Mouse (Mus musculus) heart, embryonic 11.5 days (tissue): ENCODE results near the gene Isy1. TPM values are rescaled to one million over a fixed set of nuclear protein-coding genes. Genes with fewer than 3 reads are reported as not detected.

ENCODE experiments used
- ATAC-seq: fragments of 200-750 bp; cut with Nextera tagmentation; replicated peaks from 2 replicates; pipeline ENCODE4 v1.8.0; 2017; ENCODE audit warnings: moderate library complexity; ENCODE audit not compliant: insufficient number of reproducible peaks, low FRiP score, low TSS enrichment
- H3K27ac ChIP-seq: fragments of 300-500 bp; sonication (generic); 2 replicates; pipeline ENCODE4 v1.5.1; 2014; ENCODE audit warnings: mild to moderate bottlenecking, low read depth, low read length
- H3K27me3 ChIP-seq: fragments of 300-500 bp; sonication (generic); 2 replicates; pipeline ENCODE4 v1.6.1; 2014; ENCODE audit warnings: mild to moderate bottlenecking, low read length, mixed read lengths; ENCODE audit not compliant: control insufficient read depth, insufficient read depth
- H3K36me3 ChIP-seq: fragments of 300-500 bp; sonication (generic); 2 replicates; pipeline ENCODE4 v1.6.1; 2014; ENCODE audit warnings: mild to moderate bottlenecking, low read length, moderate library complexity, mixed read lengths; ENCODE audit not compliant: control insufficient read depth, insufficient read depth
- H3K4me1 ChIP-seq: fragments of 300-500 bp; sonication (generic); 2 replicates; pipeline ENCODE4 v1.6.1; 2014; ENCODE audit warnings: low read length; ENCODE audit not compliant: control insufficient read depth, insufficient read depth
- H3K4me2 ChIP-seq: fragments of 300-500 bp; sonication (generic); 2 replicates; pipeline ENCODE4 v1.6.1; 2014; ENCODE audit warnings: mild to moderate bottlenecking, moderate library complexity
- H3K4me3 ChIP-seq: fragments of 300-500 bp; sonication (generic); 2 replicates; pipeline ENCODE4 v1.5.1; 2014; ENCODE audit warnings: low read depth, low read length
- H3K9ac ChIP-seq: fragments of 300-500 bp; sonication (generic); 2 replicates; pipeline ENCODE4 v1.6.1; 2014; ENCODE audit warnings: mild to moderate bottlenecking, low read depth, low read length, moderate library complexity
- H3K9me3 ChIP-seq: fragments of 300-500 bp; sonication (generic); replicated peaks from 2 replicates; pipeline ENCODE4 v1.6.1; 2016; ENCODE audit warnings: low read length; ENCODE audit not compliant: control insufficient read depth
- WGBS: fragments of 180-500 bp; shearing (Covaris S2); extraction: QIAGEN DNeasy Blood & Tissue Kit; methylation state at CpG from one replicate; pipeline ENCODE4 v1.1.7; 2014; ENCODE audit not compliant: insufficient replicate concordance; 5-methylcytosine and 5-hydroxymethylcytosine counted together
- polyA plus RNA-seq: library from polyadenylated mRNA; unstranded; fragments of >200 nt; fragmentation: Nextera tagmentation; extraction: Ambion mirVana; gene quantifications from 2 replicates; pipeline ENCODE4 v1.2.1, GENCODE M21; 2014

Isy1 gene
- polyA plus RNA-seq, 1 experiment from 2014 or later: 28.1 TPM

GRCm38 (mm10) chr6:87784033-87784432 is 54.6 kb downstream of the Isy1 start:
- H3K4me1 ChIP-seq: peaks cover 2% of the 10 kb centered on the region
- no peaks in the 10 kb centered on the region for H3K9me3 ChIP-seq
- no peaks in the 10 kb centered on the region for H3K27me3 ChIP-seq
- 51% methylated on average over 8 of the region's 8 CpGs for WGBS
- H3K4me3 ChIP-seq: no peak overlapping the region
- H3K4me2 ChIP-seq: no peak overlapping the region
- H3K27ac ChIP-seq: no peak overlapping the region
- no peak overlapping the region for H3K9ac ChIP-seq
- H3K36me3 ChIP-seq: no peaks in the 10 kb centered on the region; the same call in 1 of the 2 replicates
- ATAC-seq: no peak

- no peak for ATAC-seq
- Histone ChIP-seq H3K4me2 (no peak overlapping the region), H3K4me3 (no peak overlapping the region), H3K4me1 (no peaks in the 10 kb centered on the region), H3K27me3 (no peaks in the 10 kb centered on the region), H3K9ac (no peak overlapping the region), H3K27ac (no peak overlapping the region), H3K9me3 (no peaks in the 10 kb centered on the region), H3K36me3 (no peaks in the 10 kb centered on the region)
- 72% methylated on average over 10 of the region's 10 CpGs for WGBS
Observed at GRCm38 (mm10) chr6:87780546-87781301, 57.9 kb downstream of the Isy1 start.

GRCm38 (mm10) chr6:87779174-87780165 is 59.1 kb downstream of the Isy1 start:
- no peak overlapping the region for H3K4me3 ChIP-seq
- H3K4me1 ChIP-seq: no peaks in the 10 kb centered on the region
- no peak overlapping the region for H3K27ac ChIP-seq
- no peaks in the 10 kb centered on the region for H3K27me3 ChIP-seq
- H3K9me3 ChIP-seq: no peaks in the 10 kb centered on the region
- no peaks in the 10 kb centered on the region for H3K36me3 ChIP-seq
- 82% methylated on average over 11 of the region's 11 CpGs for WGBS
- ATAC-seq: 0 out of 2 replicates have a peak, but pooled peaks have one; percentile 35
- no peak overlapping the region for H3K4me2 ChIP-seq
- no peak overlapping the region for H3K9ac ChIP-seq

GRCm38 (mm10) chr6:87778294-87779173 is 60.1 kb downstream of the Isy1 start:
- Histone ChIP-seq H3K9me3 (no peaks in the 10 kb centered on the region), H3K4me3 (no peak overlapping the region), H3K27ac (no peak overlapping the region), H3K9ac (no peak overlapping the region), H3K4me1 (no peaks in the 10 kb centered on the region), H3K4me2 (no peak overlapping the region), H3K36me3 (no peaks in the 10 kb centered on the region), H3K27me3 (no peaks in the 10 kb centered on the region)
- 68% methylated on average over 11 of the region's 11 CpGs for WGBS
- 0 out of 2 replicates have a peak, but pooled peaks have one; percentile 39 for ATAC-seq

GRCm38 (mm10) chr6:87777842-87778241 is 60.8 kb downstream of the Isy1 start, which contains the start of gene Gp9:
TSS of gene Gp9 (plus strand) at chr6:87778072.
- ATAC-seq: no peak
- Histone ChIP-seq H3K36me3 (no peaks in the 10 kb centered on the region), H3K27ac (no peak within 1 kb of the TSS), H3K4me3 (no peak within 1 kb of the TSS), H3K9ac (no peak within 1 kb of the TSS), H3K4me1 (no peaks in the 10 kb centered on the region), H3K9me3 (no peaks in the 10 kb centered on the region), H3K4me2 (no peak within 1 kb of the TSS), H3K27me3 (no peaks in the 10 kb centered on the region)
- 46% methylated on average over 2 of the region's 2 CpGs for WGBS

GRCm38 (mm10) chr6:87776663-87777062 is 61.9 kb downstream of the Isy1 start:
- H3K9ac ChIP-seq: no peak overlapping the region
- no peak for ATAC-seq
- 86% methylated on average over 1 of the region's 1 CpGs for WGBS
- H3K4me3 ChIP-seq: no peak overlapping the region
- H3K27ac ChIP-seq: 0 out of 2 replicates have a peak overlapping the region, but pooled peaks have one; percentile 15
- H3K36me3 ChIP-seq: no peaks in the 10 kb centered on the region
- H3K4me2 ChIP-seq: no peak overlapping the region
- no peaks in the 10 kb centered on the region for H3K9me3 ChIP-seq
- H3K27me3 ChIP-seq: no peaks in the 10 kb centered on the region
- no peaks in the 10 kb centered on the region for H3K4me1 ChIP-seq

GRCm38 (mm10) chr6:87775588-87776245 is 62.9 kb downstream of the Isy1 start:
- WGBS: 66% methylated on average over 3 of the region's 3 CpGs
- H3K4me2 ChIP-seq: no peak overlapping the region
- ATAC-seq: peak; percentile 61; the same call in 1 of the 2 replicates
- H3K36me3 ChIP-seq: no peaks in the 10 kb centered on the region
- H3K4me1 ChIP-seq: no peaks in the 10 kb centered on the region
- no peaks in the 10 kb centered on the region for H3K9me3 ChIP-seq
- no peak overlapping the region for H3K9ac ChIP-seq
- H3K27me3 ChIP-seq: no peaks in the 10 kb centered on the region
- H3K27ac ChIP-seq: no peak overlapping the region
- no peak overlapping the region for H3K4me3 ChIP-seq
